Mouse (Mus musculus): ENCODE data around the gene Tbx10. TPM values are rescaled to one million over a fixed set of nuclear protein-coding genes. Genes with fewer than 3 reads are reported as not detected.

Tbx10 gene
- polyA plus RNA-seq (2012; rRNA removed), result not detected in 2 replicates

GRCm38 (mm10) chr19:3992416-3992815 lies at the start of gene Tbx10:
Gene Tbx10 (plus strand): TSS chr19:3992752.
- Histone ChIP-seq H3K4me3 (ENCODE audit: insufficient read depth, low read length) (no peak within 1 kb of the TSS), H3K27ac (ENCODE audit: insufficient read depth, low read length) (no peak within 1 kb of the TSS), H3K4me1 (ENCODE audit: control insufficient read depth, insufficient read depth, low read length) (no peaks in the 10 kb centered on the region)
- TF ChIP-seq POLR2A (IDR thresholded peaks at IDR 0.05; ENCODE audit: extremely low read depth, insufficient read depth, low read length) (no peak), CTCF (IDR thresholded peaks at IDR 0.05; ENCODE audit: extremely low read depth, insufficient read depth, low read length) (no peak)

GRCm38 (mm10) chr19:3942986-3943735 lies 49.4 kb upstream of the Tbx10 start:
- Histone ChIP-seq H3K4me3 (ENCODE audit: insufficient read depth, low read length) (no peak overlapping the region), H3K4me1 (ENCODE audit: control insufficient read depth, insufficient read depth, low read length) (no peaks in the 10 kb centered on the region)
- TF ChIP-seq CTCF (IDR thresholded peaks at IDR 0.05; ENCODE audit: extremely low read depth, insufficient read depth, low read length) (no peak), POLR2A (IDR thresholded peaks at IDR 0.05; ENCODE audit: extremely low read depth, insufficient read depth, low read length) (no peak)

GRCm38 (mm10) chr19:3945872-3946564 lies 46.5 kb upstream of the Tbx10 start:
- Histone ChIP-seq H3K27ac (ENCODE audit: insufficient read depth, low read length) (no peak overlapping the region), H3K4me3 (ENCODE audit: insufficient read depth, low read length) (no peak overlapping the region), H3K4me1 (ENCODE audit: control insufficient read depth, insufficient read depth, low read length) (no peaks in the 10 kb centered on the region)
- TF ChIP-seq CTCF (IDR thresholded peaks at IDR 0.05; ENCODE audit: extremely low read depth, insufficient read depth, low read length) (no peak), POLR2A (IDR thresholded peaks at IDR 0.05; ENCODE audit: extremely low read depth, insufficient read depth, low read length) (no peak)

More at GRCm38 (mm10) chr19:3942986-3943735, 49.4 kb upstream of the Tbx10 start:
- no peak overlapping the region for H3K27ac ChIP-seq (ENCODE audit: insufficient read depth, low read length)

GRCm38 (mm10) chr19:3946715-3947114 lies 45.8 kb upstream of the Tbx10 start:
- Histone ChIP-seq H3K27ac (ENCODE audit: insufficient read depth, low read length) (no peak overlapping the region), H3K4me3 (ENCODE audit: insufficient read depth, low read length) (no peak overlapping the region), H3K4me1 (ENCODE audit: control insufficient read depth, insufficient read depth, low read length) (no peaks in the 10 kb centered on the region)
- peak; percentile 96 for TF ChIP-seq CTCF (IDR thresholded peaks at IDR 0.05; ENCODE audit: extremely low read depth, insufficient read depth, low read length)
- no peak for TF ChIP-seq POLR2A (IDR thresholded peaks at IDR 0.05; ENCODE audit: extremely low read depth, insufficient read depth, low read length)

GRCm38 (mm10) chr19:3947813-3948212 lies 44.7 kb upstream of the Tbx10 start:
- H3K4me1 ChIP-seq (ENCODE audit: control insufficient read depth, insufficient read depth, low read length), result no peaks in the 10 kb centered on the region
- no peak overlapping the region for H3K27ac ChIP-seq (ENCODE audit: insufficient read depth, low read length)
- TF ChIP-seq CTCF (IDR thresholded peaks at IDR 0.05; ENCODE audit: extremely low read depth, insufficient read depth, low read length) (no peak), POLR2A (IDR thresholded peaks at IDR 0.05; ENCODE audit: extremely low read depth, insufficient read depth, low read length) (no peak)
- H3K4me3 ChIP-seq (ENCODE audit: insufficient read depth, low read length), result no peak overlapping the region

- no peak overlapping the region for H3K27ac ChIP-seq (ENCODE audit: insufficient read depth, low read length)
- H3K4me1 ChIP-seq (ENCODE audit: control insufficient read depth, insufficient read depth, low read length), result no peaks in the 10 kb centered on the region
- TF ChIP-seq POLR2A (IDR thresholded peaks at IDR 0.05; ENCODE audit: extremely low read depth, insufficient read depth, low read length) (no peak), CTCF (IDR thresholded peaks at IDR 0.05; ENCODE audit: extremely low read depth, insufficient read depth, low read length) (no peak)
- H3K4me3 ChIP-seq (ENCODE audit: insufficient read depth, low read length), result no peak overlapping the region
These were observed 44.0 kb upstream of the Tbx10 start for GRCm38 (mm10) chr19:3948546-3948945.

GRCm38 (mm10) chr19:3950331-3950730 lies 42.2 kb upstream of the Tbx10 start:
- Histone ChIP-seq H3K4me1 (ENCODE audit: control insufficient read depth, insufficient read depth, low read length) (no peaks in the 10 kb centered on the region), H3K27ac (ENCODE audit: insufficient read depth, low read length) (no peak overlapping the region), H3K4me3 (ENCODE audit: insufficient read depth, low read length) (no peak overlapping the region)
- TF ChIP-seq CTCF (IDR thresholded peaks at IDR 0.05; ENCODE audit: extremely low read depth, insufficient read depth, low read length), result no peak
- TF ChIP-seq POLR2A (IDR thresholded peaks at IDR 0.05; ENCODE audit: extremely low read depth, insufficient read depth, low read length), result no peak

GRCm38 (mm10) chr19:3951461-3951860 lies 41.1 kb upstream of the Tbx10 start:
- TF ChIP-seq CTCF (IDR thresholded peaks at IDR 0.05; ENCODE audit: extremely low read depth, insufficient read depth, low read length) (no peak), POLR2A (IDR thresholded peaks at IDR 0.05; ENCODE audit: extremely low read depth, insufficient read depth, low read length) (no peak)
- Histone ChIP-seq H3K4me3 (ENCODE audit: insufficient read depth, low read length) (no peak overlapping the region), H3K4me1 (ENCODE audit: control insufficient read depth, insufficient read depth, low read length) (no peaks in the 10 kb centered on the region), H3K27ac (ENCODE audit: insufficient read depth, low read length) (no peak overlapping the region)

- Histone ChIP-seq H3K4me1 (ENCODE audit: control insufficient read depth, insufficient read depth, low read length) (no peaks in the 10 kb centered on the region), H3K27ac (ENCODE audit: insufficient read depth, low read length) (no peak overlapping the region), H3K4me3 (ENCODE audit: insufficient read depth, low read length) (no peak overlapping the region)
- TF ChIP-seq POLR2A (IDR thresholded peaks at IDR 0.05; ENCODE audit: extremely low read depth, insufficient read depth, low read length), result no peak
- no peak for TF ChIP-seq CTCF (IDR thresholded peaks at IDR 0.05; ENCODE audit: extremely low read depth, insufficient read depth, low read length)
These were observed 40.5 kb upstream of the Tbx10 start for GRCm38 (mm10) chr19:3952099-3952498.

GRCm38 (mm10) chr19:3955033-3955432 lies 37.5 kb upstream of the Tbx10 start:
- TF ChIP-seq POLR2A (IDR thresholded peaks at IDR 0.05; ENCODE audit: extremely low read depth, insufficient read depth, low read length), result no peak
- TF ChIP-seq CTCF (IDR thresholded peaks at IDR 0.05; ENCODE audit: extremely low read depth, insufficient read depth, low read length), result no peak
- H3K4me1 ChIP-seq (ENCODE audit: control insufficient read depth, insufficient read depth, low read length), result no peaks in the 10 kb centered on the region
- H3K27ac ChIP-seq (ENCODE audit: insufficient read depth, low read length), result no peak overlapping the region
- H3K4me3 ChIP-seq (ENCODE audit: insufficient read depth, low read length), result no peak overlapping the region
